Mouse (Mus musculus) olfactory bulb, adult 2 months (tissue): Measurements from ENCODE around the gene Tmem212. TPM values are rescaled to one million over a fixed set of nuclear protein-coding genes. Genes with fewer than 3 reads are reported as not detected.

ENCODE experiments used
- H3K27ac ChIP-seq: fragments of 200-500 bp; 2 replicates; pipeline ENCODE4 v1.5.1; 2012; ENCODE audit warnings: low read depth, low read length; ENCODE audit not compliant: insufficient read depth
- H3K4me1 ChIP-seq: fragments of 200-500 bp; 2 replicates; pipeline ENCODE4 v1.6.1; 2012; ENCODE audit warnings: low read length; ENCODE audit not compliant: control insufficient read depth, insufficient read depth
- H3K4me3 ChIP-seq: fragments of 200-500 bp; 2 replicates; pipeline ENCODE4 v1.5.1; 2012; ENCODE audit warnings: mild to moderate bottlenecking, low read depth, low read length, moderate library complexity; ENCODE audit not compliant: insufficient read depth
- CTCF ChIP-seq: fragments of 200-500 bp; IDR thresholded peaks from 2 replicates; pipeline ENCODE4 v1.5.1; 2012; ENCODE audit warnings: low read depth, mild to moderate bottlenecking, low read length, moderate library complexity; ENCODE audit not compliant: insufficient read depth
- POLR2A ChIP-seq: fragments of 200-500 bp; IDR thresholded peaks from 2 replicates; pipeline ENCODE4 v1.6.1; 2012; ENCODE audit warnings: mild to moderate bottlenecking, low read depth, low read length, moderate library complexity; ENCODE audit not compliant: insufficient read depth
- WGBS: fragments of 180-500 bp; shearing (Covaris S2); methylation state at CpG from one replicate; pipeline ENCODE4 v1.1.7; 2018; 5-methylcytosine and 5-hydroxymethylcytosine counted together
- polyA plus RNA-seq: library from polyadenylated mRNA; stranded (reverse); fragments of >200 nt; gene quantifications from 2 replicates; pipeline ENCODE4 v1.2.4, GENCODE M21; 2012; ENCODE audit warnings: low replicate concordance; ENCODE audit not compliant: missing spikeins, insufficient read depth, insufficient read length

Gene Tmem212
- polyA plus RNA-seq, 1 experiment: not detected

- WGBS: 74% methylated on average over 9 of the region's 9 CpGs
- H3K4me1 ChIP-seq: no peaks in the 10 kb centered on the region
- no peak for TF ChIP-seq POLR2A
- TF ChIP-seq CTCF: no peak
- H3K27ac ChIP-seq: no peak overlapping the region
- H3K4me3 ChIP-seq: no peak overlapping the region
Measured at GRCm38 (mm10) chr3:27873268-27874073, 22.7 kb downstream of the Tmem212 start.

DNA sequence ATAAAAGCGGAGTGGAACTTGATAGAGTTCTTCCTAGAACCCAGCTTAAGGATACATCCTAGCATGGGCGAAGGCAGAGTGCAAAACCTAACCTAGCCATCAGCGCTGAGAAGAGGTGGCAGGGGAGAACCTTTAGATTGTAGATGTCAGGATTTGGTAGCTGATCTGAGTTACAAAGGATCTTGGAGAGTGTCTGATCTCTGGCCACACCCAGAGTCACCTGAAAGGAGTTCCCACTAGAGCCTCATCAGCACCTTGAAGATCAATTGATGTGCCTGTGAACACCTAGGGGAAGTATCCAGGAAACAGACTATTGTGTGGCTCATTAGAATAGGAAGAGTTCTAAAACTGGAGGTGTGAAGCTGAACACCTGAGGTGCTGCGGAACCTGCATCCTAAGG lies 23.7 kb downstream of the Tmem212 start:
- no peak overlapping the region for H3K27ac ChIP-seq
- WGBS: 97% methylated on average over 4 of the region's 4 CpGs
- H3K4me3 ChIP-seq: no peak overlapping the region
- H3K4me1 ChIP-seq: no peaks in the 10 kb centered on the region
- TF ChIP-seq CTCF (no peak), POLR2A (no peak)

- TF ChIP-seq CTCF (no peak), POLR2A (no peak)
- Histone ChIP-seq H3K4me3 (no peak overlapping the region), H3K4me1 (no peaks in the 10 kb centered on the region), H3K27ac (no peak overlapping the region)
- WGBS: 90% methylated on average over 3 of the region's 3 CpGs
Measured at GRCm38 (mm10) chr3:27871891-27872290, 24.3 kb downstream of the Tmem212 start.

DNA sequence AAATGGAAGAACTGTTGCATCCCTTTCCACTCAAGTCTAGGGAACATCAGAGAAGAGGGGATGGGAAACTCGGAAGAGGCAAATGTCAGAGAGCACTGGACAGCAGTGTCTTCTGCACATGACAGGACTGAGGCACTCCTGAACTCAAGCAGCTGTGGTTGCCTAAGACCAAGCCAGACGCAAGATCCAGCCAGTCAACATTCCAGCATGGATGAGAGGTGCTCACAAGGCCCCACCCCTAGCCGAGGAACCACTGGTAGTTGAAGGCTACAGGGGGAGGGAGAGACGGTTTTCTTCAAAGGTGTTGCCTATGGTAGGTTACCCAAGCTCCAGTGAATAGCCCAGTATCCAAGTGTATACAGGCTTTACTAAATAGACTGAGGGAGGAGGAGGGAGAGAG lies 24.8 kb downstream of the Tmem212 start:
- TF ChIP-seq CTCF: no peak
- TF ChIP-seq POLR2A: no peak
- H3K4me1 ChIP-seq: no peaks in the 10 kb centered on the region
- H3K27ac ChIP-seq: no peak overlapping the region
- H3K4me3 ChIP-seq: no peak overlapping the region
- 94% methylated on average over 4 of the region's 4 CpGs for WGBS

GRCm38 (mm10) chr3:27868681-27869080 lies 27.5 kb downstream of the Tmem212 start:
- Histone ChIP-seq H3K27ac (no peak overlapping the region), H3K4me3 (no peak overlapping the region), H3K4me1 (no peaks in the 10 kb centered on the region)
- TF ChIP-seq CTCF: no peak
- no peak for TF ChIP-seq POLR2A
- 100% methylated on average over 3 of the region's 3 CpGs for WGBS

DNA sequence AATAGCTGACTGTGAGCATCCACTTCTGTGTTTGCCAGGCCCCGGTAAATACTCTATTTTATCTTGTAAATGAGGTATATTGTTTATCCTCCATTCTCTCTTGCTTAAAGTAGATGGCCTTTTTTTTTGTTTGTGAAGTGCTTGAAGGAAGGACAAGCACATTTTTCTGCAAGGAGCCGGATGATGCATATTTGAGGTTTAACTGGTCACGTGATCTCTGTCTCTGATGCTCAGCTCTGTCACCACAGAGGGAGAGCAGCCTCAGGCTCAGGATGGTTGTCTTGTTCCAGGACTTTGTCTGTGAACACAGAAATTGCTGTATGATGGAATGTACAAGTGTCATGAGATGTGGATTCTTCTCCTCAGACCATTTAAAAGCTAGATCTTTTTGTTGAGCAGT lies 28.4 kb downstream of the Tmem212 start:
- no peak overlapping the region for H3K4me3 ChIP-seq
- no peak overlapping the region for H3K27ac ChIP-seq
- 82% methylated on average over 3 of the region's 3 CpGs for WGBS
- TF ChIP-seq CTCF (no peak), POLR2A (no peak)
- H3K4me1 ChIP-seq: peaks cover 2% of the 10 kb centered on the region; the same call in 1 of the 2 replicates

- Histone ChIP-seq H3K27ac (no peak overlapping the region), H3K4me1 (peaks cover 9% of the 10 kb centered on the region; the same call in 1 of the 2 replicates), H3K4me3 (peak overlapping the region; percentile 34)
- 7% methylated on average over 16 of the region's 16 CpGs for WGBS
- TF ChIP-seq CTCF: no peak
- TF ChIP-seq POLR2A: no peak
Measured at GRCm38 (mm10) chr3:27862821-27863740, 33.1 kb downstream of the Tmem212 start.

DNA sequence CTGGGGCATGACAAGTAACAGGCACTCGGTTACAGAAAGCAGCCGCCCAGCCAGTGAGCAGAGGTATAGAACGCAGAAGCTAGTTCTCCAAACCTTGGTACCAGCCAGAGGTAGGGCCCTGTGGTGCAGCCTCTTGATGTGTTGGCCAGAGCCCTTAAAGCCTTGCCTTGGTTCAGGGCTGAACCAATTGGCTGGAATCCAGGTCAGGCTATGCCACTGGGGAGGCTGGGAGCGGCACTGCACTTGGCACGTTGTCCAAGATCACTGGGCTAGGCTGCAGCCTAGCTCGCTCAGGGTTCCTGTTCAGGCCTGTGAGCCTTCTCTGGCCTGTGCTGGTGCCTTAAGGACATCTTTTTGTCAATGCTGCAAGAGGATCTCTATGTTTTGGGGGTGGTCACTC lies 34.6 kb downstream of the Tmem212 start:
- WGBS: 77% methylated on average over 6 of the region's 6 CpGs
- Histone ChIP-seq H3K4me1 (peaks cover 9% of the 10 kb centered on the region; the same call in 1 of the 2 replicates), H3K4me3 (no peak overlapping the region), H3K27ac (no peak overlapping the region)
- TF ChIP-seq POLR2A (no peak), CTCF (no peak)

GRCm38 (mm10) chr3:27861086-27861485 lies 35.1 kb downstream of the Tmem212 start:
- H3K4me3 ChIP-seq: no peak overlapping the region
- 96% methylated on average over 6 of the region's 6 CpGs for WGBS
- no peak for TF ChIP-seq CTCF

More at GRCm38 (mm10) chr3:27861086-27861485, 35.1 kb downstream of the Tmem212 start:
- no peak overlapping the region for H3K27ac ChIP-seq
- peaks cover 9% of the 10 kb centered on the region; the same call in 1 of the 2 replicates for H3K4me1 ChIP-seq
